Mouse (Mus musculus) intestine, embryonic 16.5 days (tissue): ENCODE measurements around the gene Zbtb5. TPM values are rescaled to one million over a fixed set of nuclear protein-coding genes. Genes with fewer than 3 reads are reported as not detected.

ENCODE experiments used
- ATAC-seq: fragments of 200-750 bp; cut with Nextera tagmentation; 2 replicates; pipeline ENCODE4 v1.8.0; 2017; ENCODE audit warnings: moderate TSS enrichment, moderate library complexity
- H3K27ac ChIP-seq: fragments of 300-500 bp; sonication (generic); 2 replicates; pipeline ENCODE4 v1.5.1; 2014; ENCODE audit warnings: mild to moderate bottlenecking, low read length
- H3K27me3 ChIP-seq: fragments of 300-500 bp; sonication (generic); replicated peaks from 2 replicates; pipeline ENCODE4 v1.6.1; 2014; ENCODE audit warnings: low read length, control low read depth, mixed read lengths; ENCODE audit not compliant: control insufficient read depth, insufficient read depth
- H3K36me3 ChIP-seq: fragments of 300-500 bp; sonication (generic); 2 replicates; pipeline ENCODE4 v1.6.1; 2014; ENCODE audit warnings: low read length, control low read depth; ENCODE audit not compliant: control insufficient read depth, insufficient read depth
- H3K4me1 ChIP-seq: fragments of 300-500 bp; sonication (generic); 2 replicates; pipeline ENCODE4 v1.6.1; 2014; ENCODE audit warnings: low read length, control low read depth, mixed read lengths; ENCODE audit not compliant: control insufficient read depth, insufficient read depth
- H3K4me2 ChIP-seq: fragments of 300-500 bp; sonication (generic); 2 replicates; pipeline ENCODE4 v1.6.1; 2014; ENCODE audit warnings: low read depth, low read length, control low read depth
- H3K4me3 ChIP-seq: fragments of 300-500 bp; sonication (generic); 2 replicates; pipeline ENCODE4 v1.5.1; 2014; ENCODE audit warnings: mild to moderate bottlenecking, low read length
- H3K9ac ChIP-seq: fragments of 300-500 bp; sonication (generic); 2 replicates; pipeline ENCODE4 v1.6.1; 2014; ENCODE audit warnings: low read depth, low read length
- H3K9me3 ChIP-seq: fragments of 300-500 bp; sonication (generic); 2 replicates; pipeline ENCODE4 v1.6.1; 2016; ENCODE audit warnings: low read length, control low read depth; ENCODE audit not compliant: control insufficient read depth
- WGBS: fragments of 180-500 bp; shearing (Covaris S2); extraction: QIAGEN DNeasy Blood & Tissue Kit; methylation state at CpG from one replicate; pipeline ENCODE4 v1.1.7; 2014; 5-methylcytosine and 5-hydroxymethylcytosine counted together
- polyA plus RNA-seq: library from polyadenylated mRNA; unstranded; fragments of >200 nt; fragmentation: Nextera tagmentation; extraction: Ambion mirVana; gene quantifications from 2 replicates; pipeline ENCODE4 v1.2.1, GENCODE M21; 2015

Zbtb5 gene
- polyA plus RNA-seq, 1 experiment from 2014 or later, result 12.8 TPM

- H3K9me3 ChIP-seq, result no peaks in the 10 kb centered on the region
- H3K4me1 ChIP-seq, result peaks cover 16% of the 10 kb centered on the region
- H3K4me3 ChIP-seq, result no peak overlapping the region
- ATAC-seq, result no peak
- no peak overlapping the region for H3K4me2 ChIP-seq
- H3K36me3 ChIP-seq, result no peaks in the 10 kb centered on the region
- no peak overlapping the region for H3K27ac ChIP-seq
- no peaks in the 10 kb centered on the region for H3K27me3 ChIP-seq
- WGBS, result 6% methylated on average over 3 of the region's 3 CpGs
- no peak overlapping the region for H3K9ac ChIP-seq
Observed at GRCm38 (mm10) chr4:45015615-45016014, 3.4 kb upstream of the Zbtb5 start.

GRCm38 (mm10) chr4:45013537-45013936 lies 1.3 kb upstream of the Zbtb5 start:
- H3K27ac ChIP-seq, result peak overlapping the region; percentile 93; the same call in 1 of the 2 replicates

GRCm38 (mm10) chr4:45013031-45013431 lies 819 bp upstream of the Zbtb5 start:
- 2% methylated on average over 13 of the region's 13 CpGs for WGBS
- H3K27ac ChIP-seq, result peak overlapping the region; percentile 93
- H3K4me2 ChIP-seq, result peak overlapping the region; percentile 75
- H3K27me3 ChIP-seq, result no peaks in the 10 kb centered on the region
- ATAC-seq, result no peak
- peak overlapping the region; percentile 79 for H3K9ac ChIP-seq
- peaks cover 11% of the 10 kb centered on the region for H3K4me1 ChIP-seq
- no peaks in the 10 kb centered on the region for H3K9me3 ChIP-seq
- no peaks in the 10 kb centered on the region for H3K36me3 ChIP-seq
- peak overlapping the region; percentile 73 for H3K4me3 ChIP-seq

More at GRCm38 (mm10) chr4:45013537-45013936, 1.3 kb upstream of the Zbtb5 start:
- Histone ChIP-seq H3K27me3 (no peaks in the 10 kb centered on the region), H3K4me1 (peaks cover 11% of the 10 kb centered on the region), H3K9me3 (no peaks in the 10 kb centered on the region), H3K4me2 (peak overlapping the region; percentile 75), H3K9ac (peak overlapping the region; percentile 79), H3K36me3 (no peaks in the 10 kb centered on the region), H3K4me3 (peak overlapping the region; percentile 73)
- ATAC-seq, result no peak
- WGBS, result 5% methylated on average over 2 of the region's 2 CpGs

- H3K27ac ChIP-seq, result peak overlapping the region; percentile 99
- no peaks in the 10 kb centered on the region for H3K27me3 ChIP-seq
- H3K9me3 ChIP-seq, result no peaks in the 10 kb centered on the region
- peak overlapping the region; percentile 52 for H3K4me2 ChIP-seq
- peak overlapping the region; percentile 93 for H3K9ac ChIP-seq
- peak; percentile 62 for ATAC-seq
- 0% methylated on average over 31 of the region's 31 CpGs for WGBS
- no peaks in the 10 kb centered on the region for H3K36me3 ChIP-seq
- peaks cover 11% of the 10 kb centered on the region for H3K4me1 ChIP-seq
- peak overlapping the region; percentile 94 for H3K4me3 ChIP-seq
Observed at GRCm38 (mm10) chr4:45011581-45012104, 569 bp downstream of the Zbtb5 start.

GRCm38 (mm10) chr4:45010806-45011415 lies 1.3 kb downstream of the Zbtb5 start:
- peak overlapping the region; percentile 93 for H3K9ac ChIP-seq
- no peak for ATAC-seq
- H3K9me3 ChIP-seq, result no peaks in the 10 kb centered on the region
- peak overlapping the region; percentile 99; the same call in 1 of the 2 replicates for H3K27ac ChIP-seq
- peak overlapping the region; percentile 52 for H3K4me2 ChIP-seq
- no peaks in the 10 kb centered on the region for H3K36me3 ChIP-seq
- 6% methylated on average over 11 of the region's 11 CpGs for WGBS
- H3K4me1 ChIP-seq, result peaks cover 11% of the 10 kb centered on the region
- no peaks in the 10 kb centered on the region for H3K27me3 ChIP-seq
- peak overlapping the region; percentile 94 for H3K4me3 ChIP-seq

- H3K27ac ChIP-seq, result peak overlapping the region; percentile 78; the same call in 1 of the 2 replicates
Observed at GRCm38 (mm10) chr4:45005452-45005851, 6.8 kb downstream of the Zbtb5 start.

GRCm38 (mm10) chr4:45000001-45000400 lies 12.2 kb downstream of the Zbtb5 start:
- Histone ChIP-seq H3K4me2 (no peak overlapping the region), H3K9ac (no peak overlapping the region), H3K27me3 (no peaks in the 10 kb centered on the region), H3K9me3 (no peaks in the 10 kb centered on the region), H3K27ac (no peak overlapping the region), H3K4me3 (no peak overlapping the region), H3K4me1 (no peaks in the 10 kb centered on the region), H3K36me3 (peaks cover 1% of the 10 kb centered on the region; the same call in 1 of the 2 replicates)
- no peak for ATAC-seq
- WGBS, result 89% methylated on average over 6 of the region's 6 CpGs

More at GRCm38 (mm10) chr4:45005452-45005851, 6.8 kb downstream of the Zbtb5 start:
- ATAC-seq, result peak; percentile 88
- Histone ChIP-seq H3K27me3 (no peaks in the 10 kb centered on the region), H3K36me3 (no peaks in the 10 kb centered on the region), H3K4me1 (peaks cover 4% of the 10 kb centered on the region), H3K4me2 (no peak overlapping the region), H3K4me3 (no peak overlapping the region), H3K9ac (no peak overlapping the region), H3K9me3 (no peaks in the 10 kb centered on the region)
- 68% methylated on average over 3 of the region's 3 CpGs for WGBS

- H3K4me3 ChIP-seq, result no peak overlapping the region
- H3K27me3 ChIP-seq, result no peaks in the 10 kb centered on the region
- ATAC-seq, result no peak
- H3K4me1 ChIP-seq, result no peaks in the 10 kb centered on the region
- peaks cover 4% of the 10 kb centered on the region; the same call in 1 of the 2 replicates for H3K36me3 ChIP-seq
- H3K9ac ChIP-seq, result no peak overlapping the region
- H3K9me3 ChIP-seq, result no peaks in the 10 kb centered on the region
- no peak overlapping the region for H3K27ac ChIP-seq
- 76% methylated on average over 3 of the region's 3 CpGs for WGBS
- no peak overlapping the region for H3K4me2 ChIP-seq
Observed at GRCm38 (mm10) chr4:44998071-44998470, 14.1 kb downstream of the Zbtb5 start.

- 77% methylated on average over 18 of the region's 18 CpGs for WGBS
- no peak for ATAC-seq
Observed at GRCm38 (mm10) chr4:44994776-44995175, 17.4 kb downstream of the Zbtb5 start.

More at GRCm38 (mm10) chr4:44994776-44995175, 17.4 kb downstream of the Zbtb5 start:
- no peak overlapping the region for H3K9ac ChIP-seq
- peaks cover 7% of the 10 kb centered on the region; the same call in 1 of the 2 replicates for H3K36me3 ChIP-seq
- no peaks in the 10 kb centered on the region for H3K27me3 ChIP-seq
- H3K9me3 ChIP-seq, result no peaks in the 10 kb centered on the region
- H3K4me2 ChIP-seq, result no peak overlapping the region
- H3K27ac ChIP-seq, result no peak overlapping the region
- H3K4me3 ChIP-seq, result no peak overlapping the region
- no peaks in the 10 kb centered on the region for H3K4me1 ChIP-seq
